Mouse (Mus musculus): Measurements from ENCODE around the gene Nrxn1. TPM values are rescaled to one million over a fixed set of nuclear protein-coding genes. Genes with fewer than 3 reads are reported as not detected.

Gene Nrxn1
- polyA plus RNA-seq, 1 experiment from 2014 or later = 1.7 TPM

DNA sequence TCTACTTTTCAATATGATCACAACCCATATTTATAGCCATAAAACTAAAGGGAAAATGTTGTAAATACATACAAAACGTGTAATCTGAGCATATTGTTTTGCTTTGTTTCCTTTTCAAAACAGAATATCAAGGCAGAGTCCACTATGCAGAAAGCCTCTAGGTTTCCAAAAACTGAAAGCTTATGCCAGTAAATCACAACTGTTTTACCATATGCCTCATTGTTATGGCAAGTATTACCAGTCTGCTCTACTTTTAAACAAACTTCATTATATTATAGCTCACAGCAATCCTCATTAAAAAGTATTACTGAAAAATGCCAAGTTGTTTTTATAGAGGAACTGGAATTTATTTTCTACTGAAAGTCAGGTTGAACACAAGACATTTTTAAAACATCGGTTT is 275.0 kb downstream of the Nrxn1 start:
- no peak overlapping the region for H3K9ac ChIP-seq (ENCODE audit: low read depth, low read length)
- WGBS = 75% methylated on average over 2 of the region's 2 CpGs
- H3K4me2 ChIP-seq (ENCODE audit: low read length) = no peak overlapping the region
- no peaks in the 10 kb centered on the region for H3K36me3 ChIP-seq (ENCODE audit: insufficient read depth, low read length)
- H3K27me3 ChIP-seq (ENCODE audit: insufficient read depth, low read length) = no peaks in the 10 kb centered on the region
- DNase-seq (ENCODE audit: low spot score) (no peak), ATAC-seq (replicated peaks; ENCODE audit: low FRiP score, low read depth) (no peak)
- TF ChIP-seq CTCF (IDR thresholded peaks at IDR 0.05; ENCODE audit: low read depth) = no peak
- H3K27ac ChIP-seq = no peak overlapping the region
- no peak overlapping the region for H3K4me3 ChIP-seq (replicated peaks; ENCODE audit: low read depth, low read length)
- H3K4me1 ChIP-seq (replicated peaks; ENCODE audit: insufficient read depth, low read length) = no peaks in the 10 kb centered on the region
- no peaks in the 10 kb centered on the region for H3K9me3 ChIP-seq (replicated peaks; ENCODE audit: low read length)

DNA sequence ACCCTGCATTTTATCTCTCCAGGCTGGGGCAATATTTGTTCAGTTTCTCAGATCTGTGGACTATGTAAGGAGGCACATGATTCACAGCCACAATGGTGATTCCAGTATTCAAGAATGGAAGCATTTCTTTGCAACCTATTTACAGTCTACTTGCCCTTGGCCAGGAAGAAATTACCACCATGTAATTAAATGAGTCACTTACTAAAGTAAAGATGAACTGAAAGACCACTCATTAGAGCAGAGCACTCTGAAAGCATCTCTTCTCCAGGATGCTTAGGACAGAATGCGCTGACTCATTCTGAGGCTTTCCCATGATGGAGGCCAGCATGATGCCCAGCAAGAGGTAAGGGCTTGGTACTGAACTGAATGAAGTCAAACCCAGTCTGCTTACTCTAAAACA is 277.6 kb downstream of the Nrxn1 start:
- Histone ChIP-seq H3K9ac (ENCODE audit: low read depth, low read length) (no peak overlapping the region), H3K27me3 (ENCODE audit: insufficient read depth, low read length) (no peaks in the 10 kb centered on the region), H3K4me3 (replicated peaks; ENCODE audit: low read depth, low read length) (no peak overlapping the region), H3K4me2 (ENCODE audit: low read length) (no peak overlapping the region), H3K9me3 (replicated peaks; ENCODE audit: low read length) (no peaks in the 10 kb centered on the region), H3K36me3 (ENCODE audit: insufficient read depth, low read length) (no peaks in the 10 kb centered on the region), H3K27ac (no peak overlapping the region), H3K4me1 (replicated peaks; ENCODE audit: insufficient read depth, low read length) (no peaks in the 10 kb centered on the region)
- 100% methylated on average over 1 of the region's 1 CpGs for WGBS
- DNase-seq (ENCODE audit: low spot score) (no peak), ATAC-seq (replicated peaks; ENCODE audit: low FRiP score, low read depth) (no peak)
- TF ChIP-seq CTCF (IDR thresholded peaks at IDR 0.05; ENCODE audit: low read depth) = no peak

DNA sequence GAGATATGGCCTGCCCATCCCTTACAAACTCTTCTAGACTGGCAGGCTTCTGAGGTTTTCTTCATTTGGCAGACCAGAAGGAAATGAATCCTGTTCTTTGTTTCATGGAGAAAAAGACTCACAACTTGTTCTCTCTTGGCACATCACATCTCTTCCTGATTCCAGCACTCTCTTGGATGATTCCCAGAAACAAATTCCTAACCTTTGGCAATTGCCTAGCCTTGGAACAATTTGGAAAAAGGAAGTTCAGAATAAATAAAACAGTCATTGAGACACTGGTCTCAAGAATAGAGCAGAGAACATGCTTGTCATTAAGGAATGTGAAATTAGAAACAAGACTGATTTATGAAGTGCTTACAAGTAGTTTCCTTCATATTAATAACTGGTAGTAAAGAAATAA is 279.1 kb downstream of the Nrxn1 start:
- Histone ChIP-seq H3K4me3 (replicated peaks; ENCODE audit: low read depth, low read length) (no peak overlapping the region), H3K4me2 (ENCODE audit: low read length) (no peak overlapping the region), H3K36me3 (ENCODE audit: insufficient read depth, low read length) (no peaks in the 10 kb centered on the region), H3K4me1 (replicated peaks; ENCODE audit: insufficient read depth, low read length) (no peaks in the 10 kb centered on the region), H3K27me3 (ENCODE audit: insufficient read depth, low read length) (no peaks in the 10 kb centered on the region), H3K9ac (ENCODE audit: low read depth, low read length) (no peak overlapping the region), H3K27ac (no peak overlapping the region), H3K9me3 (replicated peaks; ENCODE audit: low read length) (no peaks in the 10 kb centered on the region)
- peak; percentile 63 for DNase-seq (ENCODE audit: low spot score)
- TF ChIP-seq CTCF (IDR thresholded peaks at IDR 0.05; ENCODE audit: low read depth) = no peak
- ATAC-seq (replicated peaks; ENCODE audit: low FRiP score, low read depth) = no peak

DNA sequence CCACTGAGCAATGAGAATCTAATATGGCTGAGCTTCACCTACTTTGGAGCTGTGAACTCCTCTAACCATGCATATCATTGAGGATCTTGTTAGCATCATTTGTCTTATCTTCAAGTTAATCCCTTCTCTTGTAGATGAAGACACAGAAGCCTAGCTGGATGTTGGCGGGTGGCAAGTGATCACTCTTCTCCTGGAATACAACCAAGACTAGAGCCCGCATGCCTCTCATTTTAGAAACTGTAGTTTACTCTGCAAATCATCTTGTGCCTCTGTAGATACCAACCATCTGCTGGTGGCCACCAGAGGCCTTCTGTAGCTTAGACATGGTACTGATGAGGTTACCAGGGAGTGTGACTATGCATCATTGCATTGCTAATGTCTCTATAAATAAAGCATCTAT is 280.4 kb downstream of the Nrxn1 start:
- H3K4me3 ChIP-seq (replicated peaks; ENCODE audit: low read depth, low read length) = no peak overlapping the region
- DNase-seq (ENCODE audit: low spot score) (no peak), ATAC-seq (replicated peaks; ENCODE audit: low FRiP score, low read depth) (no peak)
- H3K4me1 ChIP-seq (replicated peaks; ENCODE audit: insufficient read depth, low read length) = no peaks in the 10 kb centered on the region
- no peaks in the 10 kb centered on the region for H3K36me3 ChIP-seq (ENCODE audit: insufficient read depth, low read length)
- no peaks in the 10 kb centered on the region for H3K9me3 ChIP-seq (replicated peaks; ENCODE audit: low read length)
- H3K27ac ChIP-seq = no peak overlapping the region
- 93% methylated on average over 2 of the region's 2 CpGs for WGBS
- no peak for TF ChIP-seq CTCF (IDR thresholded peaks at IDR 0.05; ENCODE audit: low read depth)
- no peak overlapping the region for H3K9ac ChIP-seq (ENCODE audit: low read depth, low read length)
- no peaks in the 10 kb centered on the region for H3K27me3 ChIP-seq (ENCODE audit: insufficient read depth, low read length)
- H3K4me2 ChIP-seq (ENCODE audit: low read length) = no peak overlapping the region

DNA sequence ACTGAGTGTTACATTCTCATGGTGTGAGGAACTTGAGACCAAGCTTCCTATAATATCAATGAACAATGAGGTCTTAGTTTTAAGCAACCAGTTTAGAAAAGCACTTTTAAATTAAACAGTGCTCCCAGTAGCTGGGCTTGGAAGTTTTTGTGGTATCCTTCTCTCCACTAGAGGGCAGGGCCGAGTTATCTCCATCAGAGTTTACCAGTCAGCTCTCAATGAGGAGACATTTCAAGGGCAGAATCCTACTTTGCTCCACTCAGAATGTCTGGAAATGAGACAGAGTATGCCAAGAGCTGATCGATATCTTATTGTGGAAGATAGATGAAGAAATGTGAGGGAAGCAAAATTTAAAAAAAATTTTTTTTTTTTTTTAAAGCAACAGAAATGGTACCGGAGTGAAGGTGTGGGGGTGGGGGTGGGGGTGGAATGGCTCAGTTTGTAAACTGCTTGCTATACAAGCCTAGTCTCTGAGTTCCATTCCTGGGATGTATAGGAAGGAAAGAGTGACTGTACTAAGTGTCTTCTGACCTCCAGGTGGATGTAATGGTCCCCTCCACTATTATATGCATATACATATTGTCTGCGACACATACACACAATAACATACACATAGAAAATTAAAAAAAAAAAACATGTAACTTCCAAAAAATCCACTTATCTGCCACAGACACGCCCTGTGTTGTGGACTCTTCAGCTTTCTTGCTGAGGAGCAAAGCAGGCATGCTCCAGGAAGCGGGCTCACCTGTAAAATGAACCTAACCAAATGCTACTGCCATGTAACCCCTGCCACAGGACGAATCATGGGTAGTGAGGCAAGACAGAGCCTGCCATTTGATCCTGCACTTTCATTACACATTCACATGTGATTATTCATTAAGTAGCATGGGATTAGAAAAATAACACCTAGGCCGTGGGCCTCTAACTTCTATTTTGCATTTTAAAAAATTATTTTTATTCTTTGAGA is 283.4 kb downstream of the Nrxn1 start:
- Histone ChIP-seq H3K27me3 (ENCODE audit: insufficient read depth, low read length) (no peaks in the 10 kb centered on the region), H3K9me3 (replicated peaks; ENCODE audit: low read length) (no peaks in the 10 kb centered on the region), H3K4me3 (replicated peaks; ENCODE audit: low read depth, low read length) (no peak overlapping the region), H3K4me2 (ENCODE audit: low read length) (no peak overlapping the region), H3K9ac (ENCODE audit: low read depth, low read length) (no peak overlapping the region), H3K36me3 (ENCODE audit: insufficient read depth, low read length) (no peaks in the 10 kb centered on the region), H3K4me1 (replicated peaks; ENCODE audit: insufficient read depth, low read length) (no peaks in the 10 kb centered on the region), H3K27ac (no peak overlapping the region)
- ATAC-seq (replicated peaks; ENCODE audit: low FRiP score, low read depth) (peak; percentile 77; the same call in 1 of the 2 replicates), DNase-seq (ENCODE audit: low spot score) (peak; percentile 85)
- TF ChIP-seq CTCF (IDR thresholded peaks at IDR 0.05; ENCODE audit: low read depth) = peak; percentile 81
- WGBS = 50% methylated on average over 8 of the region's 8 CpGs

DNA sequence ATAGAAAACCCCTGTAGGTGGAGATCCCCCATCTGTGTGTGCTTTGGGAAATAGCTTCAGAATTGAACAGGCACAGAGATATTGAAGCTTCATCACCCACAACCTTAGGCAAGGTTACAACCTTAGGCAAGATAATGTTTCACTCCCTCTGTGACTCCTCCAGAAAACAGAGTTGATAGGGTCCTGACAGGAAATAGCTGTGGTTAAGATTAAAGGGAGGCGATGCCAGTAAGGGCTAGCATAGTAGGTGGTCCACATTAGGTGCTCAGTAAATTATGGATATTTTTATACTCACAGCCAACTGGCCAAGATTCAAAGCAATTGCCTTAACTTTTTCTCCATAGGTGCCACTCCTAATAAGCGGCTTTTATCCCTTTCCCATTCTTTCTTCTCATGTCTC is 284.6 kb downstream of the Nrxn1 start:
- Histone ChIP-seq H3K4me3 (replicated peaks; ENCODE audit: low read depth, low read length) (no peak overlapping the region), H3K4me1 (replicated peaks; ENCODE audit: insufficient read depth, low read length) (no peaks in the 10 kb centered on the region), H3K9me3 (replicated peaks; ENCODE audit: low read length) (no peaks in the 10 kb centered on the region), H3K9ac (ENCODE audit: low read depth, low read length) (no peak overlapping the region), H3K4me2 (ENCODE audit: low read length) (no peak overlapping the region), H3K27ac (no peak overlapping the region), H3K36me3 (ENCODE audit: insufficient read depth, low read length) (no peaks in the 10 kb centered on the region), H3K27me3 (ENCODE audit: insufficient read depth, low read length) (no peaks in the 10 kb centered on the region)
- no peak for TF ChIP-seq CTCF (IDR thresholded peaks at IDR 0.05; ENCODE audit: low read depth)
- DNase-seq (ENCODE audit: low spot score) = no peak
- whole genome bisulfite sequencing = 29% methylated on average over 2 of the region's 2 CpGs
- no peak for ATAC-seq (replicated peaks; ENCODE audit: low FRiP score, low read depth)
